ENCODE assay signal across 13 mouse cellular contexts in the genomic region with DNA sequence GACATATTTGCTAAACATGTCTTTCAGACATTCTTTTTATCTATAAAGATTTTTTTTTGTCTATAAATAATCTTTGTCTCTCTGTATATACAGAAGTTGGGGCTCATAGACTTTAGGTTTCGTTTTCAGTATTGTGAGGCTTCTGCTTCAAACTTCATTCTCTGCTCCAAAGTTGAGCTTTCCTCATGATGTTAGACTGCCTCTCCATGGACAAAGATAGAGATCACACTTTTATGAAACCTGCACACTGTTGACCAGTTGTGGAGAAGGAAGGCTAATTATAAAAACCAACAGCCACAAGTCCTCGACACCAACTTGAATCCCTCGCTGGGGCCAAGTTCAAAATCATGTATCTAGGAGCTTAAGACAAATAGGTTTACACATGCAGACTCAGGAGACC.
DNase-seq lines count a peak whose midpoint lies in the region; TF ChIP-seq lines count a peak whose summit lies in the region.
"Had no signal": no experiment of that assay in that cellular context is flagged by ENCODE, and none has a peak within 500 bp of the region (broad histone marks: within the 10 kb centered on the region; RNA-seq: fewer than 3 reads in every experiment).

No protein-coding gene starts in this region.

- DNase-seq in gastrocnemius, adult 2 months: no peak
- DNase-seq in gastrocnemius, postnatal 25 days: no peak
- peak; percentile 22 for DNase-seq in layer of hippocampus, adult 9-10 months (ENCODE audit: low spot score)
- no peak for DNase-seq in layer of hippocampus, adult 9-11 months
- peak; percentile 3 for DNase-seq in right cerebral cortex, postnatal 4 days
- no peak for DNase-seq in right cerebral cortex, postnatal 36 days (ENCODE audit: low spot score in 2 of 2)
- DNase-seq in telencephalon, adult 2 months (ENCODE audit: low read depth, low spot score): peak; percentile 26
- no peak for DNase-seq in kidney, postnatal 14 days
- DNase-seq: adrenal gland, postnatal 10 days; thymus, adult 2 months had no signal

- peak; percentile 54 for TF ChIP-seq CTCF in gastrocnemius, adult 2 months (IDR thresholded peaks at IDR 0.05)

- no peak overlapping the region for H3K27ac ChIP-seq in gastrocnemius, adult 2 months
- H3K27ac ChIP-seq: heart, embryonic 13.5 days; limb, embryonic 15.5 days; lung, embryonic 15.5 days had no signal

- no peak overlapping the region for H3K4me3 ChIP-seq in gastrocnemius, adult 2 months
- H3K4me3 ChIP-seq: heart, embryonic 13.5 days; limb, embryonic 15.5 days; lung, embryonic 15.5 days had no signal

- intact Hi-C loops in gastrocnemius, adult 2 months (cut with DNase I): loop anchor here (1.0 to 10.0 kb wide), 3 partner anchors 264 to 762 kb away; no protein-coding TSS in a partner anchor

Comparison
In these comparisons a context has a peak if more than half of its experiments do, and no peak if none do; other contexts are left out.
1. DNase-seq: peak in layer of hippocampus, adult 9-10 months (single experiment), right cerebral cortex, postnatal 4 days (single experiment) and telencephalon, adult 2 months (single experiment); none in gastrocnemius, adult 2 months (single experiment), gastrocnemius, postnatal 25 days (single experiment), layer of hippocampus, adult 9-11 months (single experiment), right cerebral cortex, postnatal 36 days (0 of 2) and kidney, postnatal 14 days (single experiment).